Mouse (Mus musculus) activated CD4-positive, CD25-positive, alpha-beta regulatory T cell, adult 9 weeks (primary cell): ENCODE results near the gene Btbd35f6. TPM values are rescaled to one million over a fixed set of nuclear protein-coding genes. Genes with fewer than 3 reads are reported as not detected.

Source experiments
- polyA plus RNA-seq: library from polyadenylated mRNA; unstranded; fragments of 100-300 nt; shearing (Covaris generic); gene quantifications from one replicate; pipeline ENCODE4 v1.2.1, GENCODE M21; 2017

Btbd35f6 gene
- not detected for polyA plus RNA-seq

GRCm38 (mm10) chrX:33956440-33956839, at the start of gene Btbd35f6:
Btbd35f6 (minus strand) TSS chrX:33956540.

GRCm38 (mm10) chrX:33986716-33987115, 30.4 kb upstream of the Btbd35f6 start, which contains the start of gene Gm21870:
Gm21870 (minus strand) TSS chrX:33986816.

Other genes starting within 250 kb of the Btbd35f6 start
- not detected for gene Gm21870, start 30.3 kb upstream of the Btbd35f6 start, polyA plus RNA-seq
- not detected for gene Btbd35f9, start 205.0 kb upstream of the Btbd35f6 start, polyA plus RNA-seq